Mouse (Mus musculus): ENCODE results near the gene Aox1. TPM values are rescaled to one million over a fixed set of nuclear protein-coding genes. Genes with fewer than 3 reads are reported as not detected.
"Not testable (repeated sequence)": the region's sequence is repeated elsewhere in the genome, so short reads cannot be mapped to it uniquely, and the experiment has no call there.

Gene Aox1
- total and polyA plus RNA-seq, 3 experiments, result 8.6 to 10.7 (median 9.7) TPM

DNA sequence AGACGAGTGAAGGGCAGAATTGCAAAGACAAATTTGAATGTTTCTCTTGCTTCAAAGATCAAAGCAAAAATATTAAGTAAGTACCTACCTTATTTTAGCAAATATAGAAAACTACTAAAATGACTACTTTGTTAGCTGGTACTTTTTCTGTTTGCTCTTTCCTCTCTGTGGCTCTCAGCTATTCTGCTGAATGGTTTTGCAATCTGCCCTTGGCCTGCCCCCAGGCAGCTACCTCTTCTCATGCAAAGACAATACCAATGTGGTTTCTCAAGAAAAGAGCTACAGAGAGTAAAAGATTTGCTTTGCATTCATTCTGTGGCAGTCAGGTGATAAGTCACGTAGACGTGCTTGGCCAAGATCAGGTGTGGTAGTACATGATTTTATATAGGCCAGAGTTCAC, 31.6 kb upstream of the Aox1 start:
- intact Hi-C loops (cut with DNase I), result no loop called here
- Histone ChIP-seq H3K27me3 (ENCODE audit: control insufficient read depth, insufficient read depth, low read length) (no peaks in the 10 kb centered on the region), H3K36me3 (ENCODE audit: control insufficient read depth, insufficient read depth, low read length) (no peaks in the 10 kb centered on the region), H3K79me2 (replicated peaks; ENCODE audit: control insufficient read depth, insufficient read depth, low read length) (no peaks in the 10 kb centered on the region), H3K9ac (ENCODE audit: low read depth, low read length) (no peak overlapping the region), H3K4me1 (ENCODE audit: control insufficient read depth, insufficient read depth, low read length) (0 out of 2 replicates have a peak, but pooled peaks cover 3% of the 10 kb centered on the region), H3K27ac (peak overlapping the region; percentile 72), H3K4me3 (no peak overlapping the region)
- no peak for DNase-seq
- WGBS, result 58% methylated on average over 3 of the region's 3 CpGs
- no peak for TF ChIP-seq CTCF (IDR thresholded peaks at IDR 0.05)

DNA sequence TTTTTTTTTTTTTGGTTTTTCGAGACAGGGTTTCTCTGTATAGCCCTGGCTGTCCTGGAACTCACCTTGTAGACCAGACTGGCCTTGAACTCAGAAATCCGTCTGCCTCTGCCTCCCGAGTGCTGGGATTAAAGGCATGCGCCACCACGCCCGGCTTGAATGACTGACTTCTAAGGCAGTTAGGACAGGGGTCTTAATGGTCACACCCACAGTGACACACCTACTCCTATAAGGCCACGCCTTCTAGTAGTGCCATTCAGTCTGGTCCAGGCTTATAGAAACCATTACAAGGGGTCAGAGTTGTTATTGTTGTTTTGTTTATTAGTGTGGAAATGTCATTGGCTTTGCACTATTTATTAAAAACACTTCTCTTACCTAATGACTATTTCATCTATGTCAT, 23.3 kb upstream of the Aox1 start:
- DNase-seq; H3K9ac ChIP-seq (ENCODE audit: low read depth, low read length); H3K79me2 ChIP-seq (replicated peaks; ENCODE audit: control insufficient read depth, insufficient read depth, low read length); H3K4me3 ChIP-seq; intact Hi-C loops (cut with DNase I); H3K36me3 ChIP-seq (ENCODE audit: control insufficient read depth, insufficient read depth, low read length); H3K27ac ChIP-seq; H3K4me1 ChIP-seq (ENCODE audit: control insufficient read depth, insufficient read depth, low read length); H3K27me3 ChIP-seq (ENCODE audit: control insufficient read depth, insufficient read depth, low read length): not testable (repeated sequence)
- WGBS, result 93% methylated on average over 7 of the region's 7 CpGs

DNA sequence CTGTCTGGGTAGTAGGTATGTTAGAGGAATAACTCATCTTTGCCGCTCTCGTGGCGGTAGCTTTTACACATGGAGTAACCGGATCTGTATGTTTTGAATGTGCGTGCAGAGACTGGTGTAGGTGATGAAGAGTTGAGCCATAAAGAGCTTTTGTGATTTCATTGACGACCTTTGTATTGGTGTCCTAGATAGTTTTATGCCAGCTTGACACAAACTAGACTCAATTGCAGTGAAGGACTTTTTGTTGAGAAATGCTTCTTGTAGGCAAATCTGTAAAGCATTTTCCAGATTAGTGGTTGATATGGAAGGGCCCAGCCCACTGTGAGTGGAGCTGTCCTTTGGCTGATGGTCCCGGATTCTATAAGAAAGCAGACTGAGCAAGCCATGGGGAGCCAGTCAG, 10.9 kb upstream of the Aox1 start, which contains the start of gene Kctd18:
Gene Kctd18 (minus strand): TSS at position 101 of the 400 bp plus-strand sequence.
- intact Hi-C loops (cut with DNase I), result no loop called here
- WGBS, result 98% methylated on average over 7 of the region's 7 CpGs
- H3K79me2 ChIP-seq (replicated peaks; ENCODE audit: control insufficient read depth, insufficient read depth, low read length), result no peaks in the 10 kb centered on the region
- no peak within 1 kb of the TSS for H3K9ac ChIP-seq (ENCODE audit: low read depth, low read length)
- no peak for TF ChIP-seq POLR2A (IDR thresholded peaks at IDR 0.05; ENCODE audit: insufficient read depth, low read depth, low read length)
- no peak for TF ChIP-seq EP300 (IDR thresholded peaks at IDR 0.05; ENCODE audit: insufficient read depth, low read depth, low read length)
- TF ChIP-seq CTCF (IDR thresholded peaks at IDR 0.05), result no peak
- H3K27ac ChIP-seq, result no peak within 1 kb of the TSS
- no peaks in the 10 kb centered on the region for H3K27me3 ChIP-seq (ENCODE audit: control insufficient read depth, insufficient read depth, low read length)
- DNase-seq, result no peak
- no peaks in the 10 kb centered on the region for H3K36me3 ChIP-seq (ENCODE audit: control insufficient read depth, insufficient read depth, low read length)
- H3K4me1 ChIP-seq (ENCODE audit: control insufficient read depth, insufficient read depth, low read length), result no peaks in the 10 kb centered on the region
- H3K4me3 ChIP-seq, result no peak within 1 kb of the TSS

DNA sequence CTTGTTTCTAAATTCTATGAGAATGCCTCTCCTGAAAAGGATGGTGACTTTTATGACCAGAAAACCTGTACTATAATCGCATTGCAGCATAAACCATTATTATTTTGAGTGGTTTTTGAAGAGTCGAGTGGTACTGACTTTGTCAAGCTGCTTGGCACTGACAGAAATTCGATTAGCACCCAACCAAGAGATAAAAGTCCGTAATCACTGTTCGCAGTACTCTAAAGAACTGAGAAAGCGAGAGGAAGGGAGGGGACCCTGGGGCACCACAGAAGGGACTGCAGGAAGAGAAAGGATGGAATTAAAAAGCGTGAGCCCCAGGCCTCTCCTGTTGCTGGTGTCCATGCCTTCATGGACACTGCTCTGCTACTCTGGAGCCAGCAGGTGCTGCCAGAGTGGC, 2.0 kb upstream of the Aox1 start:
- H3K4me3 ChIP-seq, result no peak overlapping the region
- H3K27me3 ChIP-seq (ENCODE audit: control insufficient read depth, insufficient read depth, low read length), result no peaks in the 10 kb centered on the region
- intact Hi-C loops (cut with DNase I), result no loop called here
- H3K27ac ChIP-seq, result no peak overlapping the region
- no peak overlapping the region for H3K9ac ChIP-seq (ENCODE audit: low read depth, low read length)
- H3K79me2 ChIP-seq (replicated peaks; ENCODE audit: control insufficient read depth, insufficient read depth, low read length), result no peaks in the 10 kb centered on the region
- H3K4me1 ChIP-seq (ENCODE audit: control insufficient read depth, insufficient read depth, low read length), result peaks cover 4% of the 10 kb centered on the region
- 42% methylated on average over 7 of the region's 7 CpGs for WGBS
- no peaks in the 10 kb centered on the region for H3K36me3 ChIP-seq (ENCODE audit: control insufficient read depth, insufficient read depth, low read length)
- TF ChIP-seq CTCF (IDR thresholded peaks at IDR 0.05) (no peak), POLR2A (IDR thresholded peaks at IDR 0.05; ENCODE audit: insufficient read depth, low read depth, low read length) (no peak), EP300 (IDR thresholded peaks at IDR 0.05; ENCODE audit: insufficient read depth, low read depth, low read length) (no peak)
- DNase-seq, result no peak

DNA sequence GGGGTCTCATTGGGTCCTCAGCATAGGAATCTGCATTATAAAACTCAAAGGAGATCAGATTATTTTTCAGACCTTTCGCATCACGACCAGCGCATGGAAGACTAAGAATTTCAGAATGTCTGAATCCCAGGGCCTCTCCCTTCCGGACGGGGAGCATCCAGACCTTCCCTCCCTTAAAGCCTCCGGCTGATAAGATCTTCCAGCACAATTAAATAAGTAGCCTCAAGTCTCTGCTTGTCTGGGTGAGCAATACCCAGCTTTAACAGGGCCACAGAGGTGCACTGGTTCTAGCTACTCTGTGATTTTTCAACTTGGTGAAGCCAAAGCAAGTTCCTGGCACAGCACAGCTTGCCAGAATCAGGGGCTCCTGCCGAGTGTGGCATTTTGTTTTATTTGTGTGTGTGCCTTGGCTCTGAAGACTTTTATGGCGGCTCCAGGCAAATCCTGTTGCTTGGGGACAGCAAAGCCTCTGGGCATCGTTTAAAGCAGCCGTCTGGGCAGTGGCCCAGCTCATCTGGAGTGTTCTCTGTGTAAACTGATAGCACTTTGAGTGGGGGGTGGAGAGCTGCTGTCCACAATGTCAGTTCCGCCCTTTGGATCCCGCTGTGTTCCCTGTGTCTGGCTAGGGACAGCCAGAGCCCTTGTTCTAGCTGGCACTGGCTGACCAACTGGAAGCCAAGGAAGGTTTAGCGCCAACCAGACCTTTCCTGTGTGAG, 583 bp downstream of the Aox1 start:
- intact Hi-C loops (cut with DNase I), result loop anchor here (2.0 to 10.0 kb wide), 3 partner anchors 60 to 602 kb away; no protein-coding TSS in a partner anchor
- TF ChIP-seq EP300 (IDR thresholded peaks at IDR 0.05; ENCODE audit: insufficient read depth, low read depth, low read length) (peak; percentile 94), POLR2A (IDR thresholded peaks at IDR 0.05; ENCODE audit: insufficient read depth, low read depth, low read length) (peak; percentile 59), CTCF (IDR thresholded peaks at IDR 0.05) (no peak)
- peak; percentile 81 to 90 for DNase-seq
- H3K79me2 ChIP-seq (replicated peaks; ENCODE audit: control insufficient read depth, insufficient read depth, low read length), result no peaks in the 10 kb centered on the region
- 11% methylated on average over 13 of the region's 13 CpGs for WGBS
- no peaks in the 10 kb centered on the region for H3K36me3 ChIP-seq (ENCODE audit: control insufficient read depth, insufficient read depth, low read length)
- H3K27me3 ChIP-seq (ENCODE audit: control insufficient read depth, insufficient read depth, low read length), result no peaks in the 10 kb centered on the region
- H3K27ac ChIP-seq, result peak overlapping the region; percentile 93
- peak overlapping the region; percentile 55 for H3K9ac ChIP-seq (ENCODE audit: low read depth, low read length)
- peaks cover 4% of the 10 kb centered on the region for H3K4me1 ChIP-seq (ENCODE audit: control insufficient read depth, insufficient read depth, low read length)
- H3K4me3 ChIP-seq, result peak overlapping the region; percentile 56

DNA sequence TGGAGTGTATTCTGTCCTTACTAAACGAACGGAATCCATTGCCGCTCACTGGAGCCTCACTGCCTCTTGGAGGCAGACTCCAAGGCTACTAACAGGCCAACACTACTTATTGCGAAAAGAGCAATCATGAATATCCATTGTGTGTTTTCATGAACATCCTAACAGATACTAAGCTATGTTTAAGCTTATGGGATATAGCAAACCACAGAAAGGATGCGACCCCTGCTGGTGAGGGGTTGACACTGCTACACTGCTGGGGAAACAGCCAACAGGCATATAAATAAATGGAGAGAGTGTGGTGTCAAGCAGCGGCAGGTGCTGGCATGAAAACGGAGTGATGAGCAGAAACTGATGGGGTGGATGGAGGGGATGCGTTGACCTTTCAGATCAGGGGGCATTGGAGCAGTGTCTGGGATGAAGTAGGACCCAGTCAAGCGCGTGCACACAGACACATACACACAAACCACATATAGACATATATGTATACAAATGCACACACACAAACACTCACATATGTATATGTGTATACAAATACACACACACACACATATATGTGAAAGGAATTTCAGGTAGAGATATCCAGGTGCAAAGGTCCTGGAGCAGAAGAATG, 1.5 kb downstream of the Aox1 start:
- DNase-seq, result peak; percentile 51 to 65
- Histone ChIP-seq H3K36me3 (ENCODE audit: control insufficient read depth, insufficient read depth, low read length) (no peaks in the 10 kb centered on the region), H3K79me2 (replicated peaks; ENCODE audit: control insufficient read depth, insufficient read depth, low read length) (no peaks in the 10 kb centered on the region), H3K4me1 (ENCODE audit: control insufficient read depth, insufficient read depth, low read length) (peaks cover 4% of the 10 kb centered on the region), H3K4me3 (peak overlapping the region; percentile 4; the same call in 1 of the 2 replicates), H3K27ac (peak overlapping the region; percentile 93), H3K9ac (ENCODE audit: low read depth, low read length) (no peak overlapping the region), H3K27me3 (ENCODE audit: control insufficient read depth, insufficient read depth, low read length) (no peaks in the 10 kb centered on the region)
- TF ChIP-seq EP300 (IDR thresholded peaks at IDR 0.05; ENCODE audit: insufficient read depth, low read depth, low read length) (0 out of 2 replicates have a peak, but pooled peaks have one; percentile 27), POLR2A (IDR thresholded peaks at IDR 0.05; ENCODE audit: insufficient read depth, low read depth, low read length) (no peak), CTCF (IDR thresholded peaks at IDR 0.05) (peak; percentile 83)
- WGBS, result 56% methylated on average over 10 of the region's 10 CpGs
- intact Hi-C loops (cut with DNase I), result loop anchor here (2.0 to 10.0 kb wide), 3 partner anchors 60 to 602 kb away; no protein-coding TSS in a partner anchor

DNA sequence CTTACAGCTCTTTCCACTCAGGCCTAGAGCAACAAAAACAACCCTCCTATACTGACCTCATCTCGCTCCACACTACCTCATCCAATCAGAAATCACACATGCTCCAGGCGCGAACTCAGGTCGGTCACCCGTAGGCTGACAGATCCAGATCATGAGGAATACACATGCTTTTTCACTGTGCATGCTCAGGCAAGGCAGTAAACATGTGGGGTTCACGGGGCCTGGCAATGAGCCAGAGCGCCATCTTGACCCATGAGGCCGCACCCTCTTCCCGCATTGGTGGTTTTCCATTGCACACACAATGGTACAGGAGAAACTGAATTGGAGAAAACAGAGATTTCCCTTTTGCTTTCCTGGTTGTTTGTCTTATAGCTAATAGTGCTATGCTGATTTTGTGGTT, 7.6 kb downstream of the Aox1 start:
- not testable (repeated sequence) for DNase-seq; H3K36me3 ChIP-seq (ENCODE audit: control insufficient read depth, insufficient read depth, low read length); H3K27ac ChIP-seq; H3K27me3 ChIP-seq (ENCODE audit: control insufficient read depth, insufficient read depth, low read length); H3K9ac ChIP-seq (ENCODE audit: low read depth, low read length); H3K4me1 ChIP-seq (ENCODE audit: control insufficient read depth, insufficient read depth, low read length); H3K79me2 ChIP-seq (replicated peaks; ENCODE audit: control insufficient read depth, insufficient read depth, low read length); H3K4me3 ChIP-seq
- WGBS, result 93% methylated on average over 9 of the region's 9 CpGs
- intact Hi-C loops (cut with DNase I), result loop anchor here (10.0 kb wide), 1 partner anchor 183 kb away; no protein-coding TSS in a partner anchor
